Mouse (Mus musculus): ENCODE data around the gene Kcnc4.

Kcnc4 gene

GRCm38 (mm10) chr3:107458528-107459195 lies 690 bp downstream of the Kcnc4 start:
- DNase-seq (ENCODE audit: low read depth), result no peak

- DNase-seq (ENCODE audit: low read depth), result no peak
Observed at GRCm38 (mm10) chr3:107458104-107458503, 1.2 kb downstream of the Kcnc4 start.

- no peak for DNase-seq (ENCODE audit: low read depth)
Observed at GRCm38 (mm10) chr3:107454280-107454679, 5.1 kb downstream of the Kcnc4 start.

GRCm38 (mm10) chr3:107446822-107447221 lies 12.5 kb downstream of the Kcnc4 start:
- DNase-seq (ENCODE audit: low read depth), result no peak

GRCm38 (mm10) chr3:107443866-107444265 lies 15.5 kb downstream of the Kcnc4 start:
- no peak for DNase-seq (ENCODE audit: low read depth)

GRCm38 (mm10) chr3:107442191-107442590 lies 17.2 kb downstream of the Kcnc4 start:
- DNase-seq (ENCODE audit: low read depth), result no peak

GRCm38 (mm10) chr3:107441306-107441705 lies 18.0 kb downstream of the Kcnc4 start:
- no peak for DNase-seq (ENCODE audit: low read depth)

- no peak for DNase-seq (ENCODE audit: low read depth)
Observed at GRCm38 (mm10) chr3:107439280-107439679, 20.1 kb downstream of the Kcnc4 start.

GRCm38 (mm10) chr3:107437666-107438065 lies 21.7 kb downstream of the Kcnc4 start:
- no peak for DNase-seq (ENCODE audit: low read depth)

- DNase-seq (ENCODE audit: low read depth), result no peak
Observed at GRCm38 (mm10) chr3:107436434-107436833, 22.9 kb downstream of the Kcnc4 start.

GRCm38 (mm10) chr3:107433614-107434013 lies 25.7 kb downstream of the Kcnc4 start:
- DNase-seq (ENCODE audit: low read depth), result no peak

GRCm38 (mm10) chr3:107431268-107431667 lies 28.1 kb downstream of the Kcnc4 start:
- no peak for DNase-seq (ENCODE audit: low read depth)

- no peak for DNase-seq (ENCODE audit: low read depth)
Observed at GRCm38 (mm10) chr3:107424258-107425041, 34.9 kb downstream of the Kcnc4 start.

GRCm38 (mm10) chr3:107420156-107420555 lies 39.2 kb downstream of the Kcnc4 start:
- DNase-seq (ENCODE audit: low read depth), result no peak

- DNase-seq (ENCODE audit: low read depth), result no peak
Observed at GRCm38 (mm10) chr3:107417287-107417644, 42.1 kb downstream of the Kcnc4 start.

- no peak for DNase-seq (ENCODE audit: low read depth)
Observed at GRCm38 (mm10) chr3:107416541-107417286, 42.6 kb downstream of the Kcnc4 start.

GRCm38 (mm10) chr3:107413093-107413492 lies 46.3 kb downstream of the Kcnc4 start:
- no peak for DNase-seq (ENCODE audit: low read depth)

- DNase-seq (ENCODE audit: low read depth), result no peak
Observed at GRCm38 (mm10) chr3:107412509-107412908, 46.8 kb downstream of the Kcnc4 start.

GRCm38 (mm10) chr3:107411669-107412068 lies 47.7 kb downstream of the Kcnc4 start:
- DNase-seq (ENCODE audit: low read depth), result no peak

GRCm38 (mm10) chr3:107401401-107401800 lies 58.0 kb downstream of the Kcnc4 start:
- DNase-seq (ENCODE audit: low read depth), result no peak

- DNase-seq (ENCODE audit: low read depth), result no peak
Observed at GRCm38 (mm10) chr3:107399991-107400640, 59.2 kb downstream of the Kcnc4 start.

GRCm38 (mm10) chr3:107391198-107391597 lies 68.2 kb downstream of the Kcnc4 start:
- no peak for DNase-seq (ENCODE audit: low read depth)

Measured in c-Kit-positive CD71-negative TER-119-negative erythroid progenitor cells, embryonic 14.5 days (primary cell).